Mouse (Mus musculus) megakaryocyte, adult 5-6 weeks (primary cell): ENCODE measurements around the gene Fam216b. TPM values are rescaled to one million over a fixed set of nuclear protein-coding genes. Genes with fewer than 3 reads are reported as not detected.

Source experiments
- ATAC-seq: 2 replicates; pipeline ENCODE4 v1.8.0; 2016; ENCODE audit warnings: mild to moderate bottlenecking, inconsistent platforms; ENCODE audit not compliant: poor library complexity, severe bottlenecking
- total RNA-seq, 2 experiments: library from RNA; stranded (forward) in 1 of 2; stranded (reverse) in 1 of 2; fragments of 153-499, 151-499 nt in 1 of 2; fragments of 221-1000, 200-1000 nt in 1 of 2; gene quantifications; 2 replicates each; pipeline versions ENCODE4 v1.2.3 to v1.2.4; 2015 to 2017

Fam216b gene
- not detected in 2 replicates for total RNA-seq (2015)
- 0.11 TPM in 1 of 2 replicates, not detected in the other for total RNA-seq (2017)

- no peak for ATAC-seq
These were observed at the start of gene Fam216b for GRCm38 (mm10) chr14:78088907-78089306. Gene Fam216b (minus strand): TSS chr14:78089007.

GRCm38 (mm10) chr14:78132368-78133052, 43.7 kb upstream of the Fam216b start:
- ATAC-seq, result no peak

- no peak for ATAC-seq
These were observed 37.9 kb upstream of the Fam216b start for GRCm38 (mm10) chr14:78126670-78127069.

- ATAC-seq, result no peak
These were observed 31.5 kb upstream of the Fam216b start for GRCm38 (mm10) chr14:78120286-78120685.

GRCm38 (mm10) chr14:78119449-78120200, 30.8 kb upstream of the Fam216b start:
- ATAC-seq, result no peak

GRCm38 (mm10) chr14:78117671-78118070, 28.9 kb upstream of the Fam216b start:
- no peak for ATAC-seq

- ATAC-seq, result no peak
These were observed 28.5 kb upstream of the Fam216b start for GRCm38 (mm10) chr14:78117268-78117667.

- no peak for ATAC-seq
These were observed 23.7 kb upstream of the Fam216b start for GRCm38 (mm10) chr14:78112466-78112865.

GRCm38 (mm10) chr14:78110871-78111270, 22.1 kb upstream of the Fam216b start:
- no peak for ATAC-seq

GRCm38 (mm10) chr14:78109419-78109818, 20.6 kb upstream of the Fam216b start:
- no peak for ATAC-seq

GRCm38 (mm10) chr14:78108388-78108787, 19.6 kb upstream of the Fam216b start:
- no peak for ATAC-seq

- no peak for ATAC-seq
These were observed 784 bp upstream of the Fam216b start for GRCm38 (mm10) chr14:78089591-78089990.

GRCm38 (mm10) chr14:78083465-78083864, 5.3 kb downstream of the Fam216b start:
- no peak for ATAC-seq

GRCm38 (mm10) chr14:78077508-78077907, 11.3 kb downstream of the Fam216b start:
- peak; percentile 73 for ATAC-seq

GRCm38 (mm10) chr14:78065938-78066710, 22.7 kb downstream of the Fam216b start:
- no peak for ATAC-seq

- ATAC-seq, result no peak
These were observed 26.3 kb downstream of the Fam216b start for GRCm38 (mm10) chr14:78062484-78062883.

- ATAC-seq, result no peak
These were observed 28.2 kb downstream of the Fam216b start for GRCm38 (mm10) chr14:78060609-78060951.

GRCm38 (mm10) chr14:78059878-78060608, 28.8 kb downstream of the Fam216b start:
- ATAC-seq, result no peak

- no peak for ATAC-seq
These were observed 31.4 kb downstream of the Fam216b start for GRCm38 (mm10) chr14:78057362-78057761.

GRCm38 (mm10) chr14:78056371-78056770, 32.4 kb downstream of the Fam216b start:
- no peak for ATAC-seq

- ATAC-seq, result no peak
These were observed 40.1 kb downstream of the Fam216b start for GRCm38 (mm10) chr14:78048674-78049073.
